39 mouse cellular contexts compared by ENCODE assay signal in the genomic region with DNA sequence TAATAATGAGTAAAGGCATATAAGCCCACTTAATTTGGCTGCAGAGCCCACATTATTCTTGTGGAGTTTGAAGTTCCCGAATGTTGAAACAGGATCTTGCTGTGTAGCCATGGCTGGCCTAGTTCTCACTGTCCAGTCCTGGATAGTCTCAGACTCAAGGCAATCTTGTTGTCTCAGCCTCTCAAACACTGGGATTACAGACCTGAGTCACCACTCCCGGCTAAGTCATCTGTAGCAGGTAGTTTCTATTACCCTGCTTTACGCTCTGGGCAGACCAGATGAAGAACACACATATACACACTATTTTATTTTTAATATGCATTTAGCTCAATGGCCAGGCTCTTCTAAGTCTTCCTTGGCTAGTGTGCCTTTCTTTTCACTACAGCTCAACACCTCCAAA. TPM values are rescaled to one million over a fixed set of nuclear protein-coding genes. Genes with fewer than 3 reads are reported as not detected.
"Had no signal": no experiment of that assay in that cellular context is flagged by ENCODE, and none has a peak within 500 bp of the region (broad histone marks: within the 10 kb centered on the region; RNA-seq: fewer than 3 reads in every experiment).

No protein-coding gene starts in this region.

- DNase-seq: left cerebral cortex, postnatal 4 days; liver; liver, embryonic 13.5 days; liver, postnatal 0 days; lung, adult 18-20 months; lung, adult 2 months; lung, embryonic 14.5 days; lung, postnatal 10 days; lung, postnatal 14 days; lung, postnatal 36 days; lung, postnatal 4 days; midbrain, embryonic 14.5 days had no signal

- H3K4me3 ChIP-seq: limb, embryonic 10.5 days; limb, embryonic 12.5 days; limb, embryonic 13.5 days; limb, embryonic 15.5 days; liver, embryonic 12.5 days; liver, embryonic 13.5 days; liver, embryonic 15.5 days; lung, embryonic 15.5 days; megakaryocyte, embryonic 14.5 days; midbrain, embryonic 10.5 days; midbrain, embryonic 12.5 days; midbrain, embryonic 13.5 days; midbrain, embryonic 15.5 days; myocyte had no signal

- H3K4me1 ChIP-seq: liver, embryonic 13.5 days; liver, embryonic 15.5 days; midbrain, embryonic 12.5 days had no signal

- H3K36me3 ChIP-seq: limb, embryonic 10.5 days; limb, embryonic 12.5 days; limb, embryonic 13.5 days; limb, embryonic 15.5 days; liver, embryonic 12.5 days; liver, embryonic 13.5 days; liver, embryonic 15.5 days; lung, embryonic 15.5 days; midbrain, embryonic 10.5 days; midbrain, embryonic 12.5 days; midbrain, embryonic 13.5 days; midbrain, embryonic 15.5 days had no signal

- H3K27me3 ChIP-seq: limb, embryonic 15.5 days; lung, embryonic 15.5 days; midbrain, embryonic 12.5 days; midbrain, embryonic 13.5 days; midbrain, embryonic 15.5 days had no signal

- H3K4me2 ChIP-seq: limb, embryonic 12.5 days; limb, embryonic 13.5 days; limb, embryonic 15.5 days; liver, embryonic 11.5 days; liver, embryonic 12.5 days; liver, embryonic 13.5 days; liver, embryonic 15.5 days; lung, embryonic 14.5 days; lung, embryonic 15.5 days; midbrain, embryonic 11.5 days; midbrain, embryonic 12.5 days; midbrain, embryonic 13.5 days; midbrain, embryonic 15.5 days had no signal

- H3K27ac ChIP-seq: limb, embryonic 10.5 days; limb, embryonic 12.5 days; limb, embryonic 13.5 days; limb, embryonic 15.5 days; liver, embryonic 12.5 days; liver, embryonic 13.5 days; liver, embryonic 14.5 days; liver, embryonic 15.5 days; lung, embryonic 15.5 days; macrophage; midbrain, embryonic 10.5 days; midbrain, embryonic 12.5 days; midbrain, embryonic 13.5 days; midbrain, embryonic 15.5 days had no signal

- H3K9me3 ChIP-seq: limb, embryonic 10.5 days; limb, embryonic 12.5 days; limb, embryonic 13.5 days; limb, embryonic 15.5 days; liver, embryonic 12.5 days; liver, embryonic 13.5 days; liver, embryonic 15.5 days; lung, embryonic 15.5 days; megakaryocyte, embryonic 14.5 days; midbrain, embryonic 10.5 days; midbrain, embryonic 12.5 days; midbrain, embryonic 13.5 days; midbrain, embryonic 15.5 days had no signal

- ATAC-seq: liver, embryonic 12.5 days; liver, postnatal 0 days; lung, postnatal 0 days; midbrain, embryonic 13.5 days; midbrain, embryonic 15.5 days; midbrain, embryonic 16.5 days had no signal

- H3K9ac ChIP-seq: limb, embryonic 12.5 days; limb, embryonic 13.5 days; limb, embryonic 15.5 days; liver, embryonic 12.5 days; liver, embryonic 13.5 days; liver, embryonic 14.5 days; liver, embryonic 15.5 days; liver, postnatal 0 days; lung, embryonic 14.5 days; lung, embryonic 15.5 days; midbrain, embryonic 12.5 days; midbrain, embryonic 13.5 days; midbrain, embryonic 15.5 days had no signal

RNA-seq across cellular contexts. Expression of gene Ephb3, which starts 8.0 kb away (rescaled TPM):
- total RNA-seq: megakaryocyte progenitor cell, adult 5-6 weeks; megakaryocyte, adult 5-6 weeks; megakaryocyte-erythroid progenitor cell, adult 5-6 weeks; monocyte, adult 5-6 weeks had no signal

RNA-seq across cellular contexts. Expression of gene Teddm3, which starts 42.8 kb away (rescaled TPM):
- total RNA-seq: liver, adult 2 months; megakaryocyte progenitor cell, adult 5-6 weeks; megakaryocyte, adult 5-6 weeks; megakaryocyte-erythroid progenitor cell, adult 5-6 weeks; monocyte, adult 5-6 weeks had no signal
- polyA plus RNA-seq: limb, embryonic 10.5 days; limb, embryonic 11.5 days; limb, embryonic 12.5 days; limb, embryonic 13.5 days; liver, adult 2 months; liver, embryonic 11.5 days; liver, embryonic 12.5 days; liver, embryonic 13.5 days; liver, embryonic 14.5 days; liver, embryonic 15.5 days; liver, embryonic 16.5 days; liver, postnatal 0 days; lung, embryonic 14.5 days; lung, embryonic 15.5 days; lung, embryonic 16.5 days; lung, postnatal 0 days; macrophage; midbrain, embryonic 10.5 days; midbrain, embryonic 11.5 days; midbrain, embryonic 12.5 days; midbrain, embryonic 13.5 days; midbrain, embryonic 14.5 days; midbrain, embryonic 15.5 days; midbrain, embryonic 16.5 days had no signal
